Mouse (Mus musculus): ENCODE results near the gene Epor. TPM values are rescaled to one million over a fixed set of nuclear protein-coding genes. Genes with fewer than 3 reads are reported as not detected.

Epor gene
- 1.0 and 1.5 TPM in 2 replicates for polyA plus RNA-seq (2012; rRNA removed)

DNA sequence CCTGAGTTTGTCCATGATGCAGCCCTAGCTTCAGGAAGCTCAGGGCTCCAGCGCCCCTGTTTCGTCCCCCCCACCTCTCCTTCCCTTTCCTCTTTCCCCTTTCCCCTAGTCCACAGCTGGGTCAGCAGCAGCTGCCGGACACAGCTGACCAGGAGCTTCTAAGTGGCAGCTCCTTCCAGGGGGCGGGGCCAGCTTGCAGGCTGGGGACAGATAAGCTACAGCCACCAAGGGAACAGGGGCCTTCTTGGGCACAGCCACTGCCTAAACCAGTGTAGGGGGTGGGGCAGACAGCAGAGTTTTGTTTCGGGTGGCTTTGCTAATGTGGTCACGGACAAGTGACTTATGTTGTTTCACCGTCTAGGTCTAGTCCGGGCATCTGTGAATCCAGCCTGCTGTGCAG, at the start of gene Epor:
TSS of gene Epor (minus strand) at position 90 of the 400 bp plus-strand sequence.

GRCm38 (mm10) chr9:22002194-22003162, 39.2 kb upstream of the Epor start, which contains the start of the genes Ccdc151 and Prkcsh:
Ccdc151 (minus strand) TSS chr9:22002634.
Prkcsh (plus strand) TSS chr9:22002806.

DNA sequence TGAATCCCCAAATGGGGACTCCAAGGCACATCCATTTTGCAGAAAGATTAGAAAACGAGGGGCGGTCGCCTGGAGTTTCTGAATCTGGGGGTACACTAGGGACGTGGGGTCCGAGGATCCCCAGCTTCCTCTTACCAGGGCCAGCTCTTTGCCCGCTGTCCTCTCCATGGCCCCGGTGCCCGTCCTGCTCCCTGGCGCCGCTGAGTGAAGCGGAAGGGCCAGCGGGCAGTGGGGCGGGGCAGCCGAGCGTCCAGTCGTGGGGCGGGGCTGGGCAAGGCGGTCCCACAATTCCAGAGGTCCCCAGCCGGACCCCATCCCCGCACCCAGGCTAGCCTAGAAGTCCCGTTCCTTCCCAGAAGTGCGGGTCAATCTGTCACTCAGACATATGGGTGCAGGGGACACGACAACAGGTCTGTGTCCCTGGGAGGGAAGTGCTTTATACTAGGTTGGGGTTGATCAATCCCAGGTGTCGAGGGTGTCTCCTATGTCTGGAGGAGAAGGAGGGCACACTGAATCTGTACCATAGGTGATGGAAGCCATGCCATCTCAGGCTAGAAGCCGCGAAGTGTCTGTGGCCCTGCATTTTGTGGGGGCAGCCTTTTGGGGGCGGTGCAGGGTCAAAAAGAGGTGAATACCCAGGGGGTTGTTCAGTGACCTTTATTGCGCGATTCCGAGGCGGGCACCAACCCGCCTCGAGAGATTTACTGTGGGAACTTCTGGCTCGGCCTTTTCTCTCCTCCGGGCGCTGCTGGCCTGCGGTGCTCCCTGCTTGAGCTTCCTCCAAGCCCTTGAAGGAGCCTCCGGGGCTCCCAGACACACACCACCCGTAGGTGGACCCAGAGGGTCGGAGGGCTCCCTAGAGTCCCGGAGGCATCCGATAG, 26.2 kb upstream of the Epor start, which contains the start of gene Rgl3:
TSS of gene Rgl3 (minus strand) at position 217 of the 881 bp plus-strand sequence.

GRCm38 (mm10) chr9:21955570-21956281, 7.6 kb downstream of the Epor start, which contains the start of gene Swsap1:
Swsap1 (plus strand) TSS chr9:21955755.

DNA sequence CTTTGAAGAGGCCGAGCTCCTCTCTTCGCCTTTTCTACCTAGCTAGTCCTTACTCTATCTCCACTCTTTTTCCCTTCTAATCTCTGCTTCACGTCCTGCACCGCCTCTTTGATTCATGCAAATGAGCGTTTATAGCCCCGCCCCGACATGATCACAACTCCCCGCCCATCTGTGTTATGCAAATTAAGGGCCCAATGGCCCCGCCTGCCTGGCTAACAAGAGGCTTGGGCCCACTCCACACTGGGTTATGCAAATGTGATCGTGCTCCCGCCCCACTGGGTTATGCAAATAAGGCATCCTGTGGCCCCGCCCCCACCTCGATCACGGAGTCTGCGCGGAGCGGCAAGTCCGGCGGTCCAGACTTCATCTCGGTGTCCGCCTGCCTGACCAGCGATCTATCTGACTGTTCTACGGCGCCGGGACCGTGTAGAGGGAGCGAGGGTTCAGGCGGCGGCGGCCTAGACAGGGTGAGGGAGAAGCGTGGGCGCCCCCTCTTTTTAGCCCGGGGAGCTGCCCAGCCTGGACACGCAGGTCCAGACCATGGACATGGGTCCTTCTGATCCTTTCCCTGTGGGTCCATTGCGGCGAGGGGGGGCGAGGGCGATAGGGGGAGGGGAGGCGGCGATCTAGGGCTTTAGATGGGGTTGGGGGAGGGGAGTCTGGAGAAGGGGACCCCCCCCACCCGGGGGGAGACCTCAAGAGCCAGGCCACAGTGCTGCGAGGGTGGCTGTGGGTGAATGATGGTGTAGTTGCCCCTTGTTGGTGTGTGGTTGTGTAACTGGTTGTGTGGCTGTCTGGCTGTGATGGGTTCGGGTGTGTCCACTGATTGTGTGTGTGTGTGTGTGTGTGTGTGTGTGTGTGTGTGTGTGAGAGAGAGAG, 26.4 kb downstream of the Epor start, which contains the start of gene Plppr2:
TSS of gene Plppr2 (plus strand) at position 342 of the 879 bp plus-strand sequence.

GRCm38 (mm10) chr9:21927208-21927753, 36.0 kb downstream of the Epor start, which contains the start of the genes Ccdc159 and Tmem205:
Ccdc159 (plus strand) TSS chr9:21927471.
Tmem205 (minus strand) TSS chr9:21927556.

GRCm38 (mm10) chr9:21918035-21918592, 45.2 kb downstream of the Epor start, which contains the start of gene Rab3d:
Rab3d (minus strand) TSS chr9:21918192.

Other genes with a start within 250 kb of the Epor start
- 21.0 and 21.6 TPM in 2 replicates for gene Ldlr, start 240.0 kb downstream of the Epor start, polyA plus RNA-seq (2012; rRNA removed)
- 12.6 and 14.0 TPM in 2 replicates for gene Spc24, start 203.2 kb downstream of the Epor start, polyA plus RNA-seq (2012; rRNA removed)
- 5.3 and 5.6 TPM in 2 replicates for gene Kank2, start 164.8 kb downstream of the Epor start, polyA plus RNA-seq (2012; rRNA removed)
- gene Angptl8, start 128.0 kb downstream of the Epor start, polyA plus RNA-seq (2012; rRNA removed) = not detected in 2 replicates
- gene Dock6, start 110.9 kb downstream of the Epor start, polyA plus RNA-seq (2012; rRNA removed) = 46.2 and 49.9 TPM in 2 replicates
- 32.4 and 36.8 TPM in 2 replicates for gene Rab3d, start 45.3 kb downstream of the Epor start, polyA plus RNA-seq (2012; rRNA removed)
- gene Ccdc159, start 36.0 kb downstream of the Epor start, polyA plus RNA-seq (2012; rRNA removed) = 21.0 and 21.3 TPM in 2 replicates
- 44.9 and 51.9 TPM in 2 replicates for gene Tmem205, start 36.0 kb downstream of the Epor start, polyA plus RNA-seq (2012; rRNA removed)
- gene Plppr2, start 26.5 kb downstream of the Epor start, polyA plus RNA-seq (2012; rRNA removed) = 170 and 195 TPM in 2 replicates
- gene Swsap1, start 7.8 kb downstream of the Epor start, polyA plus RNA-seq (2012; rRNA removed) = 7.5 and 7.9 TPM in 2 replicates
- 2.0 and 2.2 TPM in 2 replicates for gene Rgl3, start 25.9 kb upstream of the Epor start, polyA plus RNA-seq (2012; rRNA removed)
- 6.9 and 8.4 TPM in 2 replicates for gene Ccdc151, start 39.1 kb upstream of the Epor start, polyA plus RNA-seq (2012; rRNA removed)
- gene Prkcsh, start 39.3 kb upstream of the Epor start, polyA plus RNA-seq (2012; rRNA removed) = 90.4 and 102 TPM in 2 replicates
- 203 and 239 TPM in 2 replicates for gene Elavl3, start 88.5 kb upstream of the Epor start, polyA plus RNA-seq (2012; rRNA removed)
- not detected in 2 replicates for gene Gm49318, start 107.8 kb upstream of the Epor start, polyA plus RNA-seq (2012; rRNA removed)
- 45.9 and 47.9 TPM in 2 replicates for gene Zfp653, start 107.9 kb upstream of the Epor start, polyA plus RNA-seq (2012; rRNA removed)
- gene Ecsit, start 121.9 kb upstream of the Epor start, polyA plus RNA-seq (2012; rRNA removed) = 47.4 and 52.9 TPM in 2 replicates
- 0.54 and 0.94 TPM in 2 replicates for gene Cnn1, start 135.7 kb upstream of the Epor start, polyA plus RNA-seq (2012; rRNA removed)
- gene Elof1, start 153.7 kb upstream of the Epor start, polyA plus RNA-seq (2012; rRNA removed) = 125 and 146 TPM in 2 replicates
- gene Acp5, start 172.2 kb upstream of the Epor start, polyA plus RNA-seq (2012; rRNA removed) = 1.1 and 29.2 TPM in 2 replicates
- 82.0 and 87.2 TPM in 2 replicates for gene Pigyl, start 193.3 kb upstream of the Epor start, polyA plus RNA-seq (2012; rRNA removed)
- gene Zfp872, start 224.6 kb upstream of the Epor start, polyA plus RNA-seq (2012; rRNA removed) = 0.28 and 0.33 TPM in 2 replicates